Mouse (Mus musculus) embryonic fibroblast, embryonic 13.5 days (primary cell): Measurements from ENCODE around the gene Rex1bd. TPM values are rescaled to one million over a fixed set of nuclear protein-coding genes. Genes with fewer than 3 reads are reported as not detected.

Experiments used
- H3K27ac ChIP-seq: 2 replicates; pipeline ENCODE4 v1.5.1; 2012; ENCODE audit warnings: low read length, control low read depth, inconsistent platforms; ENCODE audit not compliant: insufficient read depth
- H3K4me1 ChIP-seq: 2 replicates; pipeline ENCODE4 v1.6.1; 2011; ENCODE audit warnings: low read length; ENCODE audit not compliant: control insufficient read depth, insufficient read depth
- H3K4me3 ChIP-seq: 2 replicates; pipeline ENCODE4 v1.5.1; 2011; ENCODE audit warnings: mild to moderate bottlenecking, control low read depth, low read length; ENCODE audit not compliant: insufficient read depth
- CTCF ChIP-seq: IDR thresholded peaks from 2 replicates; pipeline ENCODE4 v1.5.1; 2011; ENCODE audit warnings: mild to moderate bottlenecking, control low read depth, low read length, moderate library complexity, borderline replicate concordance; ENCODE audit not compliant: insufficient read depth
- POLR2A ChIP-seq: IDR thresholded peaks from 2 replicates; pipeline ENCODE4 v1.6.1; 2011; ENCODE audit warnings: low read depth, mild to moderate bottlenecking, control low read depth, low read length, moderate library complexity
- polyA plus RNA-seq: library from polyadenylated mRNA; stranded (reverse); fragments of >200 nt; gene quantifications from 2 replicates; pipeline ENCODE4 v1.2.4, GENCODE M21; 2011; ENCODE audit warnings: low read depth; ENCODE audit not compliant: missing spikeins, insufficient read length

Rex1bd gene
- polyA plus RNA-seq, 1 experiment = 46.6 TPM

GRCm38 (mm10) chr8:70530314-70530713 lies 23.8 kb upstream of the Rex1bd start:
- Histone ChIP-seq H3K4me3 (no peak overlapping the region), H3K27ac (no peak overlapping the region), H3K4me1 (no peaks in the 10 kb centered on the region)
- TF ChIP-seq POLR2A = no peak
- TF ChIP-seq CTCF = no peak

- H3K27ac ChIP-seq = no peak overlapping the region
- TF ChIP-seq CTCF (no peak), POLR2A (no peak)
- no peaks in the 10 kb centered on the region for H3K4me1 ChIP-seq
- H3K4me3 ChIP-seq = no peak overlapping the region
Observed at GRCm38 (mm10) chr8:70529741-70530161, 23.2 kb upstream of the Rex1bd start.

- TF ChIP-seq POLR2A (0 out of 2 replicates have a peak, but pooled peaks have one; percentile 8), CTCF (no peak)
- no peak overlapping the region for H3K27ac ChIP-seq
- H3K4me3 ChIP-seq = no peak overlapping the region
- H3K4me1 ChIP-seq = no peaks in the 10 kb centered on the region
Observed at GRCm38 (mm10) chr8:70529299-70529698, 22.7 kb upstream of the Rex1bd start.

- 0 out of 2 replicates have a peak overlapping the region, but pooled peaks have one; percentile 3 for H3K27ac ChIP-seq
- H3K4me1 ChIP-seq = no peaks in the 10 kb centered on the region
- no peak for TF ChIP-seq POLR2A
- TF ChIP-seq CTCF = no peak
- H3K4me3 ChIP-seq = peak overlapping the region; percentile 96
Observed at GRCm38 (mm10) chr8:70528182-70528797, 21.7 kb upstream of the Rex1bd start.

- H3K4me3 ChIP-seq = peak within 1 kb of the TSS; percentile 96
- H3K4me1 ChIP-seq = no peaks in the 10 kb centered on the region
- no peak for TF ChIP-seq CTCF
- TF ChIP-seq POLR2A = peak; percentile 83
- H3K27ac ChIP-seq = 0 out of 2 replicates have a peak within 1 kb of the TSS, but pooled peaks have one; percentile 3
Observed at GRCm38 (mm10) chr8:70527512-70528181, 21.1 kb upstream of the Rex1bd start, which contains the start of the genes Fkbp8 and Kxd1. Gene Fkbp8, plus strand, starts transcription at chr8:70527724. Gene Kxd1, minus strand, starts transcription at chr8:70527956.

- TF ChIP-seq CTCF = no peak
- no peak for TF ChIP-seq POLR2A
- Histone ChIP-seq H3K4me3 (peak overlapping the region; percentile 72), H3K4me1 (no peaks in the 10 kb centered on the region; the same call in none of the 2 replicates), H3K27ac (no peak overlapping the region)
Observed at GRCm38 (mm10) chr8:70527111-70527511, 20.6 kb upstream of the Rex1bd start.

- H3K4me1 ChIP-seq = no peaks in the 10 kb centered on the region; the same call in none of the 2 replicates
- TF ChIP-seq CTCF = 0 out of 2 replicates have a peak, but pooled peaks have one; percentile 19
- TF ChIP-seq POLR2A = peak; percentile 54
Observed at GRCm38 (mm10) chr8:70522592-70523403, 16.2 kb upstream of the Rex1bd start.

GRCm38 (mm10) chr8:70519606-70520005 lies 13.1 kb upstream of the Rex1bd start:
- TF ChIP-seq CTCF = no peak
- TF ChIP-seq POLR2A = no peak
- no peak overlapping the region for H3K4me3 ChIP-seq
- H3K4me1 ChIP-seq = no peaks in the 10 kb centered on the region; the same call in none of the 2 replicates
- no peak overlapping the region for H3K27ac ChIP-seq

More at GRCm38 (mm10) chr8:70522592-70523403, 16.2 kb upstream of the Rex1bd start:
- Histone ChIP-seq H3K27ac (peak overlapping the region; percentile 49), H3K4me3 (peak overlapping the region; percentile 78)

GRCm38 (mm10) chr8:70519043-70519442 lies 12.5 kb upstream of the Rex1bd start:
- H3K4me3 ChIP-seq = no peak overlapping the region
- no peak overlapping the region for H3K27ac ChIP-seq
- H3K4me1 ChIP-seq = no peaks in the 10 kb centered on the region; the same call in none of the 2 replicates
- TF ChIP-seq CTCF = no peak
- TF ChIP-seq POLR2A = no peak
